Mouse (Mus musculus): Measurements from ENCODE around the gene St7l.
"Not testable (repeated sequence)": the region's sequence is repeated elsewhere in the genome, so short reads cannot be mapped to it uniquely, and the experiment has no call there.

Gene St7l

DNA sequence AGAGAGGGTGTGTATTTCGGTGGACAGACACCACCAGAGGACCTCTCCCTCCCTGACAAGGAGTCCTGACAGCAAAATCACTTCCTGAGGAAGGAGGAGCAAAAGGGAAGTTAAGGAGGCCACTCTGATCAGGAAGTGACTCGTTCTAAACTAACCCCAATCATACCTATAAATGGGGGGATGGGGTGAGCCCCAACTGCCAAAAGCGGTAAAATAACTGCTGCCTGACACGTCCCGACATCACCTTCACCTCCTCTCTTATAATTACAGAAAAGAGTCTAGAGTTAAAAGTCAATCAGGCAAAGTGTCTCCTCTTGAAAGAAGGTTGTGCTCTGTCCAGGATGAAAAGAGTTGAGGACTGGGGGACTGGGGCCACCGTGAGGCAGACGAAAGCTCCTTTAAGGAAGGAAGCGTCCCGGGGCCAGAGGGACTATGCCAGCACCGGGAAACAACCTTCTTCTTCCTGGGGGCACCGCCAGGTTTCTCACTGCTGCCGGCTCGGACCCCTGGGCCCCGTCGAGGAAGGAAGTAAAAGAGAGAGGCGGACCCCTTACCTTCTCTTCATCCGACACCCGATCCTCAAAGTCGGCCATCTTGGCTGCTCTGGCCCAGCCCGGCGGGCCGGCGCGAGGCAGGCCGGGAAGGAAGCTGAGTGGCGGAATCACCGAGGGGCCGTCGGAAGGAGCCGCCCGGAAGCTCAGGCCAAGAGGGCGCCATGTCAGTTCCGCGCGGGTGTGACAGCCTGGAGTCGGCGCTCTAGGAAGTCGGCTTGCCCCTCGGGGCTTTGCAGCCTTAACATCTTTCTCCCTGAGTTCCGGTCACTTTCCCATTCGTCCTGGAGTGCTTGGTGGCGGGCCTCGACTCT is at the start of gene St7l, which contains the start of gene Capza1:
Gene St7l, plus strand, starts transcription at position 220 of the 865 bp plus-strand sequence.
Gene Capza1, minus strand, starts transcription at position 720 of the 865 bp plus-strand sequence.
- DNase-seq, result peak; percentile 89

DNA sequence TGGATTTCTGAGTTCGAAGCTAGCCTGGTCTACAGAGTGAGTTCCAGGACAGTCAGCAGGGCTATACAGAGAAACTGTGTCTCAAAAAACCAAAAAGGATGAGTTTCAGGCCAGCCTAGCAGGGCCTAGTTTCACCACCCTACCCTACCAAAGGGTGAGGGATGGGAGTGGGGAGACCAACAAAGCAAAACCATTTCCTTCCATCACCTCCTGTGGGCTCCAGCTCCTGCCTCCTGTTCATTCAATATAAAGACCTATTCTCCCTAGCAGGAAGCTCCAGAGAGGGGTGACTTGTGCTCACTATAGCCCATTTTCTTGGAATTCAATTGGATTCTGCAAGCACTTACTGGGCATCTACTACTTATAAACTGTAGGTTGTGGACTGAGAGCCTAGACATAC is 49.1 kb upstream of the St7l start:
- DNase-seq, result no peak

DNA sequence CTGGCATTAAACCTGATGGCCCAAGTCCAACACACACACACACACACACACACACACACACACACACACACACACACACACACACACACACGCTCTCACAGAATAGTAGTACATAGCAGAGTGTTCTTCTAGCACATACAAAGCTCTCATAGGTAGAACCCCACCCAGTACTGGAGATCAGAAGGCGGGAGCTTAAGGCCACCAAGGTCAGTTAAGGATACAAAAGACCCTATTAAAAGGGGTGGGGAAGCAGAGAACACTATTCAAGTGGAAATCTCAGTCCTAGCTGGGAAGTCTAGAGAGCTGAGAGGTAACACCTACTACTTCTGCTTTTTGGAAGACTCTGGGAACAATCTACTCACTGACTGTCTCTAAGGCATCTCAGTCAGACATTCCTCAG is 48.5 kb upstream of the St7l start:
- DNase-seq, result no peak

DNA sequence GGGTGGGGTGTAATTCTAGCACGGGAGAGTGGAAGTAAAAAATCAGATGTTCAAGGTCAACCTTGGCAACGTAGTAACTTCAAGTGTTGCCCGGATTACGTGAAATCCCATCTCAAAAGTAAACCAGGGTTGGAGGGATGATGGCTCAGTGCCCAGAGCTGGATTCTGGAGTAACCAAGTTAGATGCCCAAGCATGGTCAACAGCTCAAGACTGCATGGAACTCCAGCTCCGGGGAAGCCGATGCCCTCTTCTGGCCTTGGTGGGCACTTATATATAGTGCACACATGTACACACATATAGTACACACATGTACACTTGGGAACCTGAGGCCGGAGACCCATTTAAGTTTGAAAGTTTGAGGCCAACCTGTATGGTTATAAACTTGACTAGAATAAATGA is 47.7 kb upstream of the St7l start:
- DNase-seq, result no peak

DNA sequence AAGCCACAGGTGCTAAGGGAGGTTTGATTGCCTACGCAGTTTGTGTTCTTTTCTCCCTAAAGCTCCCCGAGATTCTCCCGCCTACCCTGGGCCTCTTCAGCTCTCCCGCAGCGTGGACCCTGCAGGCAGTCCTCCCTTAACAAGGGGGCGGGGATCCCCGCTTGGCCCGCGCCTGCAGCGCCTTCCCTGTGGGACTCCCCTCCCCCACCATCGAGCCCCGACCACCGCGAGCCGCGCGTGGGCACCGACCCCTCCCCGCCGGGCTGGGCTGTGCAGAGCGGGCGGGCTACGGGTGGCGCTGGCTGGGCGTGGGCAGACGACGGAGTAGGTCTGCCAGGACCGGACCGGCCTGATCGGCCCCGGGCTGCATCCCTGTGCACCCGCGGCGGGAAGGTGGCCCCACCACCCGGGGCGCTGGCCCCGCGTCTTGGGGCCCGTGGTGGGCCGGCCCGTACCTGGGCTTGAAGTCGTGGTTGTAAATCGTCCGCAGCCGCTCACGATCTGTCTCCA is 46.3 kb upstream of the St7l start:
- DNase-seq, result peak in 1 of 2 experiments; percentile 57

DNA sequence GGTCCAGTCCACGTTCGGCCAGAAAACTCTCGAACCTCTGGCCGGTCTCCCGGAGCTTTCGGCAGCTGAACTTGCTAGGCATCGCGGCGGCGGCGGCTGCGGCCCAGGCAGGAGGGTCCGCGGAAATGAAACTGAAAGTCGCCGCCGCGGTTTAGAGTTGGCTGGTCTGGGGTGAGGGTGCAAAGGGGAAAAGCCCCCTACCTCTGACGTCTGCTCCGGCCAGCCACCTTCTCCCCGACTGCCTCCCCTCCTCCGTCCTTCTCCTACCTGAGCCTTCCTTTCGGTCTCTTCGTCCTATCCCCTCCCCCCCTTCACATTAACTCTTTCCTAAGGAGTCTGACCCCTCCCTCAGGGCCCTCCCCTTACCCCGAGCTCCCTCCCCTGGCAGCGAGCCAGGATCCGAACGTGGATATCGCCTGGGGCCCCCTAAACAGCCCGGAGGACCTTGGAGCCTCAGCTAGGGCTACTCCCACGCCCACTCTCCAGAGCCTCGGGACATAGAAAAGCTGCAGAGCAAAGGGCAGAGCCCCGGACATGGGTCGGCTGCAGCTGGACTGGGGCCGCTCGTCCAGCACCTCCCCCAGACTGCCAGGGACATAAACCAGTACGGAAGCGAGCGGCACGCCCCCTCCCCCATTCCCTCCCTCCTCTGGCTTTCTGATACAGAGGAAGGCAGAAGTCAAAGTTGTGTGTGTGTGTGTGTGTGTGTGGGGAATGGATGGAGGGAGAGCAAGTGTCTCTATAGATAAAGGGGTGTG is 45.6 kb upstream of the St7l start, which contains the start of gene Mov10:
Gene Mov10, minus strand, starts transcription at position 573 of the 758 bp plus-strand sequence.
- peak; percentile 84 to 87 for DNase-seq

DNA sequence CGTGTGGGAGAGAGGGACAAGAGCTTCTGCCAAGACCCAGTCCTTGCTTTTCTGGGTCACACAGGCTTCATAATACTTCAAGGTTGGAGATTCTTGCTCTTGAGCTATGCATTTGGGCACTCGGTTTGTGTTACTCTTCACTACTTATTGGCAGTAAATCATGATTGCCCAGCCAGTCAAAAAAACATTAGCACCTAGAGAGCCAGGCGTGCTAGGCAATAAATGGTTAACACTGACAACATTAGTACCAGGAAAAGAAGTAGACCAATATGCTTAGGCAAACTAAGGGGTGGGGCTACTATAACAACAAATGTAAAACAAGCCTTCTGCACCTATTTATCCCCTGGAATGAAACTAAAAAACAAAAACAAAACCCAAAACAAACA is 45.1 kb upstream of the St7l start:
- DNase-seq, result no peak

DNA sequence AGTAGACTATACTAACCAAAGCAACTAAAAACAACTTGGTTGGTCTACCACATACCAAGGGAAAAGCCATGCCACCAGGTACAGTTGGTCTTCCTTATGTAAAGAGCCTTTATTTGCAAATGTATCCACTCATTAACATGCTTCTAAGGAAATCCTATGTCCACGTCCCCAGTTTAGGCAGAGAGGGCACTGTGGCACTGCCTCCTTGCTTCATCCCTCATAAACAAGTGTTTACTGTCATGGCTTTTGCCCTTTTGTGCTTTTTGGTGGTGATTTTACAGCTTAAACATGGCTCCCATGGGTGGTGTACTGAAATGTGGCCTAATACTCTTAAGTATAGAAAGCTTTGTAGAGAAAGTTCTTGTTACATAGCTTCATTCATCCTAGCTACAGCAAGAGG is 43.4 kb upstream of the St7l start:
- DNase-seq, result no peak

DNA sequence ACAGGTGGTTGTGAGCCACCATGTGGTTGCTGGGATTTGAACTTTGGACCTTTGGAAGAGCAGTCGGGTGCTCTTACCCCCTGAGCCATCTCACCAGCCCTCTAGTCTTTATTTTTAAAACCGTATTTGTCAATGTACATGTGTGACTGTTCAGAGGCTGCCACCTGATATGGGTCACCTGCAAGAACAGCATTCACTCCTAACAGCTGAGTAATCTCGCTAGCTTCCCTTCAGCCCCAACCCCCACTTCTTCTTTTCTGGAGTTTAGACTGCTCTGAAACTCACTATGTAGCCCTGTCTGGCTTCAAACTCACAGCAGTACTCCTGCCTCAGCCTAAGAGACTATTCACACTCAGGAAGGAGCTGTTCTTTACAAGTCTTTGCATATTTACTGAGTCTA is 41.4 kb upstream of the St7l start:
- no peak for DNase-seq

DNA sequence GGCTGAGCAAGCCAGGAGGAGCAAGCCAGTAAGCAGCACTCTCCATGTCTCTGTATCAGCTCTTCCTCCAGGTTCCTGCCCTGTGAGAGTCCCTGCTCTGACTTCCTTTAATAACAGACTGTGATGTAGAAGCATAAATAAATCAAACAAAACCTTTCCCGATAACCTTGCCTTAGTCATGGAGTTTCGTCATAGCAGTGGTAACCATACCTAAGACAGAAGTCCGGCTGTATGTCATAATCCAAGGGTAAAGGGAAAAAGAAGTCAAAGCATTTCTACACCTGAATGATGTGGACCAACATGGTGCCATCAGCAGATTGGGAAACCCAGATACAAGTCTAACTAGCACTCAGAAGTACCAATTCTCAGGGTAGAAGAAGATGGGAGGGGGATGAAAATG is 28.0 kb upstream of the St7l start:
- DNase-seq, result no peak

DNA sequence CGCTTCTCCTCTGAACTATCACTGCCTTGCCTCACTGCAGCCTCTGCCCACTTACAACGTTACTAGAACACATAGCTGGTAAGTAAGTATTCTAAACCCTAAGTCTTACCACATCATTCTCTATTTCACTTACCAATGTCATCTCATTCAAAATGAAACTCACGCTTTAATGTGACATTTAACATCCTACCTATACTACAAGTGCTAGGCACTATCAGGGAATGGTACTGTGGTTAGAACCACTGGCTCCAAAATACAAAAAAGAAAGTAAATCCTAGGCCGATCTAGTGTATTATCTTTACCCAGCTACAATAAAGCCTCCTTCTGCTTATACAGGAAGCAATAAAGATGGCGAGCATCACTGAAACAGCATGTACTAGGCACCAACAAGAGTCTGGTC is 22.8 kb upstream of the St7l start:
- DNase-seq, result no peak

DNA sequence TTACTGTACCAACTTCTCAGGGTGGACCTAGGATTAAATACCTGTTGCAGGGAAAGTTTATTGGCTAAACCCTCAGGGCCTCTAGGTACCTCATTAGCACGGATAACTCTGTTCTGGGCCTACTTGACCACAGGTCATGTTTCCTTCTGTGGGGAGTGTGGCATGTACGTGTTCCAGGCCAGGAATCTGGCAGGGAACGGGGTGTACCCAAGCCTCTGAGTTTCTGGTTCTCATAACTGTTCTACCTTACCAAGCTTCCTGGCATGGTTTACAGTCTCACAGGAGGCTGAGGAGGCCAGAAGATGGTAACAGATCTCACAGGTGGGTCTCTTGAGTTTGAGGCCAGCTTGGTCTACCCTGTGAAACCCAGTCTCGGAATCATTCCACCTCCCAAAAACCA is 17.2 kb upstream of the St7l start:
- DNase-seq, result peak in 1 of 2 experiments; percentile 26

DNA sequence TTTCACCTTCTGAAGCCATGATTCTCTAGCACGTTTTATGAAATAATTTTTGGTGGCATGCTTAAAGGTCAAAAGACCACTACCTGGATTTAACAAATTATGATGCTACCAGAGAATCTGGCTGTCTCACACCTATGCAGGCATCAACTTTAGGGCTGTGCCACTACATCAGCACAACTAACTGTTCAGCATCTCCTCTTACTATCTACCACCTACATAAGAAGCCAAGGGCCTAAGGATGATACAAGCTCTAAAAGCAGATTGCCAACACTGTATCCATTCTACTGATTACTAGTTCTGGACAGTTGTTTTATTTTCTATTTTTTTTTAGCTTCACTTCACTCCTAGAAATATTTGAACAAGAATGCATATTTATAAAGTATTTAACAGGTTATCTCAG is 9.3 kb upstream of the St7l start:
- DNase-seq, result no peak

DNA sequence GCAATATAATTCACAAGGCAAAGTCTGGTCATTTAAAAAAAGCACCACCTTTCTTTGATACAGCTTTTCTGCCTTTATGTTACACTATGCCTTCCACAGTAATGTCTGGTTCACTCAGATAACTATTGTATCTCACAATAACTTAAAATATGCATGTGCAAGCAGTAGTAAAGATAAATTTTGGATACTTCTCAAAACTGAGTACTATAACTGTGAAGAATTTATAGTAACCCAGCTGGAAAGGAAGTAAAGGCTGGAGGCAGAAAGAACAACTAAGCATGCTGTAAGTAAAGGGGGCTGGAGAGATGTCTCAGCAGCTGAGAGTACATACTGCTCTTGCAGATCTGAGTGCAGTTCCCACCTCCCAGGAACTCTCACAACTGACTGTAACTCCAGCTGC is 8.9 kb upstream of the St7l start:
- no peak for DNase-seq

DNA sequence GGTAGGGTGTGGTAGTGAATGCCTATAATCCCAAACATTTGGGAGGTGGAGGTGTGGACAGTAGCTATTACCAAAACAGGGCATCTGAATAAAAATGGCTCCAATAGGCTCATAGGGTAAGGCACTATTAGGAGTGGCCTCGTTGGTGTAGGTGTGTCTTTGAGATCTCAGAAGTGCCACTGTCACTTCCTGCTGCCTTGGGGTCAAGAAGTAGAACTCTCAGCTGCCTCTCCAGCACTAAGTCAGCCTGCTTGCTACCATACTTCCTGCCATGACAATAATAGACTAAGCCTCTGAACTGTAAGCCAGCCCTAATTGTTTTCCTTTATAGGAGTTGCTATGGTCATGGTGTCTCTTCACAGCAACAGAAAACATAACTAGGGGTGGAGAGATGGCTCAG is 7.7 kb upstream of the St7l start:
- no peak for DNase-seq

DNA sequence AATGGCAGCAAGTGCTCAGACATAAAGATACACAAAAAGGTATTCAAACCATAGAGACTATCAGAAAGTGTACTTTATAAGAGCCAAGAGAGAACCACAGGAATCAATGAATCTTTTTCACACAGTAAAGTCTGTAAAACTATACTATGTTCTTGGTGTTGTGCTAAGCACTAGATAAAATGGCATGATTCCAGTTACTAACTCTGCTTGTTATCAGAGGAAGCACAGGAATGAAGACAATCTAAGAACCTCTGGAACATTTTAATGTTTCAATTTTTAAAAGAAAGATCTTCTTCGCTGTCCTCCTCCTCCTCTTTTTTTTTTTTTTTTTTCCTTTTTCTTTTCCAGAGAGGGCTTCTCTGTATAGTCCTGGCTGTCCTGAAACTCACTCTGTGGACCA is 5.2 kb upstream of the St7l start:
- DNase-seq, result no peak

DNA sequence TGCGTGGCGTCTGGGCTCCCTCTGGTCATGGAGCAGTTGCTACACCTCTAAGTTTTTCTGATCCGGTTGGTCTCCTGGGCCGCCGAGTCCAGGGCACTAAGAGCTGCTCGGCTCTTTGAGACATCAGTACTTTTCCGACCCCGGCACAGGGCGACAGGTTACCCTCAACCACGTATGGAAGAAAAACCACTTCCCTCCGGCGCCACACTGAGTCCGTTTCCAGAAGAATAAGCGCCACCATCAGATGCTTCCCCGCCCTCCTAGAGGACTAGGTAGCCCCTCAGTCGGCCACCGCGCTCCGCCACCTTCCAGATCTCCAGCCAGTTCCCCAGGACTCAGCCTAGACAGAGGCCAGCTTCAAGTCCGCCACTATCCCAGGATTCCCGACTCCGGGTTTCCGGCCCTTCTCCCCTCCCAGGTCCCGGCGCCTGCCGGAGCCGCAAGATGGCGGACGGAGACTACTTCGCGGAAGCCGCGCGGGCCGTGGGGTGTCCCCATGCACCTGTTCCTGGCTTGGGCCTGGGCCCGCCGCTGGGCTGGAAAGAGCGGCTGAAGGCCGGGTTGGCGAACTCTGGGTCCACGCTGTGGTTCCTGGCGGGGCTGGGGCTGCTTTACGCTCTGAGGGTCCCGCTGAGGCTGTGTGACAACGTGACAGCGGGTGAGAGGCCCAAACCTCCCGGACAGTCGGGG is 991 bp downstream of the St7l start:
- DNase-seq, result peak; percentile 89 to 90

DNA sequence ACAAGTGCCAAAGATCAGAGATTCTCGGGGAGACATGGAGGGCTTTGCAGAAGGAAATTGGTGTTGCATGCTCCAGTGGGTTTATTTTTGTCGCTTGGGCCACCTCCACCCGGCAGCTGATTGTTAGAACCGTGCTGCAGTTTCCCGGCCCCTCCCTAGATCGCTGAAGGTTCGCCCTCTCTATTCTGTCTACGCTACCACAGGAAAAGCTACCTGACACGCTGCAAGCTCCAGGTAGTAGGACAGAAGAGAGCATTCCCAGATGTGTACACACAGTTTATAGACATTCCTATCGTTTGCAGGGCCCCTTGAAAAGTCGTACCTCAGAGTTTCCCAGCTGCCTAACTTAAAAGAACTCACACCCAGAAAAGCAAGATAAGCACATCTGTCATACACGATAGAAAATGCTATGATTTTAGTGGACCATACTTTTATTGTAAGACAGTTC is 1.6 kb downstream of the St7l start:
- DNase-seq, result no peak

DNA sequence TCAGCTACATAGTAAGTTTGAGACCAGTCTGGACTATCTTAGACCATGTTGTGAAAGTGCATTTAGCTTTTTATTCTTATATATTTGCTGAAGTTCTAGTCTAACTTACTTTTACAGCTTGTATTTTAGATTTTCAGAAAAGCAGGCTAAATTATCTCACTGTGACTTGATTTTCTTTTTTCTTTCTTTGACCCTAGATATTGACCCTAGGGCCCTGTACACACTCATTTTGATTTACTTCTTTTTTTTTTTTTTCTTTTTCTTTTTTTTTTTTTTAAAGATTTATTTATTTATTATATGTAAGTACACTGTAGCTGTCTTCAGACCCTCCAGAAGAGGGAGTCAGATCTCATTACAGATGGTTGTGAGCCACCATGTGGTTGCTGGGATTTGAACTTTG is 2.9 kb downstream of the St7l start:
- DNase-seq, result not testable (repeated sequence)

DNA sequence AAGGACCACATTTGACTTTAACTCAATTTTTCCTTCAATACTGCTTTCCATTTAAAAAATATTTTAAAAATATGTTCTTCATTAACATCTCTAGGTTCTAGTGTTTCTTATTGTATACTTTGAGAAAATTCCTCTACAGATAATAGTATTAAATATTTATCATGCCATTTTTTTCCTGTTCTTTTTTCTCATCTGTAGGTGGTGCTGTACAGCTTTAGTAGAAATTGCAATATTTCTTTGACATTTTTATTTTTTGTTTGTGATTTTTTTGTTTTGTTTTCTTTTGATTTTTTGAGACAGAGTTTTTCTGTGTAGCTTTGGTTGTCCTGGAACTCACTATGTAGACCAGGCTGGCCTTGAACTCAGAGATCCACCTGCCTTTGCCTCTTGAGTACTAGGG is 5.8 kb downstream of the St7l start:
- DNase-seq, result no peak

DNA sequence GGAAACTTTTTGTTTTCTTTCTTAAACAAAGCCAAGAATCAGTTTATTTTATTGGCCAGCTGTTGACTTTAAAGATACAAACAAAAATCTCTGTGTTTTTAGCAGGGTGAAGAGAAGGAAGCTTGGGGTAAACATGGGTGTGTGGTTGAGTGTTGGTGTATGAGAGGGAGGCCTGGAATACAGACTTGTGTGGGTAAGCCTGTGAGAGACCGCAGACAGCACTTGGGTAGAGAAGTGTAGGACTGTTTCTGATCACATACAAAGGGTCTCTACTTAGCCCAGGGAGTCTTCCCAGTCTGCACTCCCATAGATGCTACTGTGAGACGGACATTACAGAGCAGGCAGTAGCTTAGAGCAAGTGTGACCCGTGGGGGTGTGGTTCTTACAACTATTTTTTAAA is 24.8 kb downstream of the St7l start:
- DNase-seq, result no peak

DNA sequence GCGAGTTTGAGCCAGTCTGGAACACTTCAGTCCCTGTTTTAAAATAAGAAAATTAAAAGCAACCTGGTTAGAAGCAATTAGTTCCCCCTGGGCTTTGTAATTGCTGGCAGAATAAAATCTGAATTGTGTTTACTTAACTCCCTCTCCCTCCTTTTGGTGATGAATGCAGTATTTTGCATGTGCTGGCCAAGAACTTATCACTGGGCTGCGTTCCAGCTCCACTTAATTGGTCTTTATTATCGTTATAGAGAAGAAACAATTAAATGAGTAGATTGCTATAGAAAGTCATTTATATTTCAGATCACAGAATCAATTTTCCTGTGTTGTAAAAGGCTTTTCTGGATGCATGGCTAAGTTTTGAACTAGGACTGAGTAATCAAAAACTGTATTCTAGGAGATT is 32.3 kb downstream of the St7l start:
- no peak for DNase-seq

DNA sequence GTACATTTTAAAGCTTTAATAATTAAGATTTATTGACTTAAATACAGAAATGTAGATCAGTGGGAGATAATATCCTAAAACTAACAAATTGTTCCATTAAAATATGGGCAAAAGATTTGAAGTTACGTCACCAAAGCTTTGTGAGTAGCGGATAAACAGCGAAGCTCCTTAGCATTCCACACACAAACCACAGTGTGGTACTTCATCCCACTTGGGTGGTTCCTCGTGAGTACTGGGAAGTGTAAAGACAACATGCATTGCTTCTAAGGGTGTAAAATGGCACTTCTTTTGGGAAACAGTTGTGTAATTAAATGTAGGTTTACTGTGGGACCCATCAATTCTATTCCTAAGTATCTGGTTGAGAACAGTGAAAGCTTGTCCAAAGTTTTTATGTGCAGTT is 37.3 kb downstream of the St7l start:
- no peak for DNase-seq

Data from kidney, adult 8-10 months (tissue).